Mouse (Mus musculus): ENCODE measurements at regions not wholly inside any gene's neighbourhood (a gene's known extent, or its start where the extent isn't known, plus 50 kb on each side); places are given as distances from the start of the nearest gene placed in this dataset.

DNA sequence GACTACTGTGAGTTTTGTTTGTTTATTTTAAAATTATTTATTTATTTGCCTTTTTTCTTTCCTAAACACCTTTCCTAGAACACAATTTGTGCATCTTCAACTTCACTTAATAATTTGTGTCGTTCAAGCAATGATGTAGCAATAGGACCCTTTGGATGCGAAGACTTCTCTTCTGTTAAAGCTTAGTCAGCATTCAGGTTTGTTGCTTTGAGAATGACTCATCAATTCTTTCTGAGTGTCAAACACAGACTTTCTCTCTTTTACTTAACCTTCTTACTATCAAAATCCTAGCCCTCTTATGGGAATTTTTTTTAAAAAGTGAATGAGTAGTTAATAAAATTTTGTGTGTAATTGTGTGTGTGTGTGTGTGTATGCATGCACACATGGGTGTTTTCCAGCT, 211.3 kb downstream of the Ets1 start:
- Histone ChIP-seq H3K9me3 (no peaks in the 10 kb centered on the region), H3K27ac (no peak overlapping the region), H3K36me3 (no peaks in the 10 kb centered on the region), H3K27me3 (no peaks in the 10 kb centered on the region), H3K9ac (no peak overlapping the region), H3K4me2 (replicated peaks) (no peak overlapping the region), H3K4me3 (no peak overlapping the region), H3K4me1 (no peaks in the 10 kb centered on the region)
- WGBS: 96% methylated on average over 2 of the region's 2 CpGs
- no peak for ATAC-seq (ENCODE audit: insufficient number of reproducible peaks, insufficient read depth, low FRiP score, low TSS enrichment)

DNA sequence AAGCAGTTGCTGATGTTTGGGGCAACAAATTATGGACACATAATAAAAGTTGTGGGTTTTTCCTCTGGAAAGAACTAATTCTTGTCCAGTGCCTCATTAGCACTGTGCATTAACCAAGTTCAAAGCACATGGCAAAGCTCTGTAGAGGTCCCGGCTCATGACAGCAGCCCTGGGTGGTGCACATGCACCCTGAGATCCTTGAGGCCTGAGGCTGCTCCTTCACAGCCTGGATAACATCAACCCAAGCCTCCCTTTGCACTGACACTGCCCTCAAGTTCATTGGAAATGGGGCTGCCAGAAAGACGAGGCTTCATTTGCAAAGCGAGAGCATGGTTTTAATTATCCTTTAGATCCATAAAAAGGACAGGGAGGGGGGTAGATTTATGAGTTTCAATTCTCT, 216.3 kb downstream of the Ets1 start:
- no peaks in the 10 kb centered on the region for H3K9me3 ChIP-seq
- WGBS: 38% methylated on average over 3 of the region's 3 CpGs
- H3K4me1 ChIP-seq: peaks cover under 1% of the 10 kb centered on the region; the same call in 1 of the 2 replicates
- H3K27ac ChIP-seq: no peak overlapping the region
- no peaks in the 10 kb centered on the region for H3K27me3 ChIP-seq
- H3K36me3 ChIP-seq: no peaks in the 10 kb centered on the region
- no peak overlapping the region for H3K9ac ChIP-seq
- H3K4me3 ChIP-seq: no peak overlapping the region
- H3K4me2 ChIP-seq (replicated peaks): no peak overlapping the region
- ATAC-seq (ENCODE audit: insufficient number of reproducible peaks, insufficient read depth, low FRiP score, low TSS enrichment): no peak

DNA sequence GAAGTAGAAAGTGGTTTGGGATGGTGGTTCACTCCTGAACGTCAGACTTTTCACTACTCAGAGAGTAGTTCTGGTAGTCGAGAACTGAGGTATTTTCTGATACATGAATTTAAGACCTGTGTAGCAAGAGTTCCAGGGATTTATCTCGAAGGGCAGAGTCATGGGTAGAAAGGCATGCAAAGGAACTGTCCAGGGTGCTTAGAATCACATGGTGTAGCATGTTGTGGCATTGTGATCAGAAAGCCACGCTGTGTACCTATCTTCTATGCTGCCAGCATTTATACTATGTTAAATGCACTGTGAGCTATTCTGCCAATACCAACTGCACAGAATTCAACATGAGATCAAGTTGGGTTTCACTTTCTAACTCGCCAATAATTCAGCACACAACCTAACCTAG, 227.3 kb downstream of the Ets1 start:
- Histone ChIP-seq H3K9me3 (no peaks in the 10 kb centered on the region), H3K4me2 (replicated peaks) (no peak overlapping the region), H3K4me1 (peaks cover 4% of the 10 kb centered on the region; the same call in 1 of the 2 replicates), H3K27me3 (no peaks in the 10 kb centered on the region), H3K27ac (no peak overlapping the region), H3K9ac (no peak overlapping the region), H3K4me3 (no peak overlapping the region), H3K36me3 (no peaks in the 10 kb centered on the region)
- ATAC-seq (ENCODE audit: insufficient number of reproducible peaks, insufficient read depth, low FRiP score, low TSS enrichment): no peak
- WGBS: 69% methylated on average over 5 of the region's 5 CpGs

DNA sequence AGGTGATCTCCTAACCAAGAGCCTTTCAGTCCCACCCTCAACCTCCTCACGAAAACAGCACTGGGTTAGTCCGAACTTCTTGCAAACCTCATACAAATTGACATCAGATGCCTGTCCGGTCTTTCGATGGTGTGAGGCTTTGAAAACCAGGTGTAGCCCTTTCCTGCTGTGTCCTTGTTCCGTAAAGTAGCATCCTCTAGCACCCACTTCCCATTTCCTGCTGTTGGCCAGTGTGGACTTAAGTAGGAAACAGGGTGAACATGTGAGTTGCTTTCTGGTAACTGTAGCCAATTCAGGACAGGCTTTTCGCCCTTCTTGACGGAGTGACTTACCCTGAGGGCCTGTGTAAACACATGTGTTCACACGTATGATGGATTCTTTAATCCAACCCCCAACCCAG, 232.9 kb downstream of the Ets1 start:
- H3K9ac ChIP-seq: no peak overlapping the region
- H3K27ac ChIP-seq: no peak overlapping the region
- H3K4me1 ChIP-seq: 0 out of 2 replicates have a peak, but pooled peaks cover 1% of the 10 kb centered on the region
- H3K4me2 ChIP-seq (replicated peaks): no peak overlapping the region
- H3K36me3 ChIP-seq: no peaks in the 10 kb centered on the region
- no peaks in the 10 kb centered on the region for H3K9me3 ChIP-seq
- no peak for ATAC-seq (ENCODE audit: insufficient number of reproducible peaks, insufficient read depth, low FRiP score, low TSS enrichment)
- WGBS: 79% methylated on average over 8 of the region's 8 CpGs
- no peaks in the 10 kb centered on the region for H3K27me3 ChIP-seq
- no peak overlapping the region for H3K4me3 ChIP-seq

GRCm38 (mm10) chr9:32874306-32874875, 238.4 kb downstream of the Ets1 start:
- ATAC-seq (ENCODE audit: insufficient number of reproducible peaks, insufficient read depth, low FRiP score, low TSS enrichment): no peak
- H3K36me3 ChIP-seq: no peaks in the 10 kb centered on the region
- no peak overlapping the region for H3K27ac ChIP-seq
- H3K9ac ChIP-seq: no peak overlapping the region
- WGBS: 31% methylated on average over 6 of the region's 6 CpGs
- H3K9me3 ChIP-seq: no peaks in the 10 kb centered on the region
- H3K27me3 ChIP-seq: no peaks in the 10 kb centered on the region
- 0 out of 2 replicates have a peak, but pooled peaks cover 5% of the 10 kb centered on the region for H3K4me1 ChIP-seq
- H3K4me3 ChIP-seq: no peak overlapping the region
- no peak overlapping the region for H3K4me2 ChIP-seq (replicated peaks)

DNA sequence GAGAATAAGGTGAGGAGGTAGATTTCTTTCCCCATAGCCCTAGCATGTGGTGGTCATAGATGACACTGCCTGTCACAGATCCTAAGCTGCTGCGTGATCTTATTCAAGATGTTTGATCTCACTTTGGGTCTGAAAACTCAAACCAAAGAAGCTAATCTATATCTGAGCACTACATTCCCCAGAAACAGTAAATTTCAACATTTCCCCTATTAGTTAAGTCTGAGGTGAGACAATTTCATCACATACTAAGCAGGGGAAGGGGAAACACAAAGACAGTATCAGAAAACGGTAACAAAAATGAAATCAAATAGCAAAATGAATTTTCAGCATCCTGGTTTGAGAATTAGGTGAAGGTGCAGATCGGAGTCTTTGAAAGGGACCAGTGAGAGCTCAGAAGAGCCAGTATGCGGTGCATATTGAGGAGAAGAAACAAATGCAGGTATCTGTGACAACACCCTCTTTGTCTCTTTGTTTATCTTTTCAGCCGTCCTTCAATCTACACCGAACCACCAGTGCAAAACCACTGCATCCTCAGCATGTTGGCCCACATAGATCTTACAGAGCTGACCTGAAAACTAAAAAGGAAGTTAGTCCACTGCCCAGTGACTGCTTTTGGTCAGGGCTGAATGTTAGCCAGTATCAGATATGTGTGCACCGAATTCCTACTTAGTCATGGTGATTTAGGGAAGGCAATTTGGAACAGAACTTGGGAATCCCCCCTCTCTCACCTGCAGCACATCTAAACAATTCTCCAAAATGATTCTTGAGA, 247.0 kb downstream of the Ets1 start:
- no peak overlapping the region for H3K9ac ChIP-seq
- H3K4me2 ChIP-seq (replicated peaks): no peak overlapping the region
- no peaks in the 10 kb centered on the region for H3K9me3 ChIP-seq
- WGBS: 67% methylated on average over 7 of the region's 7 CpGs
- H3K27me3 ChIP-seq: no peaks in the 10 kb centered on the region
- no peak overlapping the region for H3K4me3 ChIP-seq
- H3K27ac ChIP-seq: no peak overlapping the region
- H3K4me1 ChIP-seq: no peaks in the 10 kb centered on the region
- H3K36me3 ChIP-seq: no peaks in the 10 kb centered on the region
- no peak for ATAC-seq (ENCODE audit: insufficient number of reproducible peaks, insufficient read depth, low FRiP score, low TSS enrichment)

- Histone ChIP-seq H3K27me3 (no peaks in the 10 kb centered on the region), H3K9ac (no peak overlapping the region), H3K9me3 (no peaks in the 10 kb centered on the region), H3K36me3 (no peaks in the 10 kb centered on the region), H3K4me1 (no peaks in the 10 kb centered on the region), H3K4me3 (no peak overlapping the region), H3K4me2 (replicated peaks) (no peak overlapping the region), H3K27ac (no peak overlapping the region)
- 70% methylated on average over 6 of the region's 6 CpGs for WGBS
- ATAC-seq (ENCODE audit: insufficient number of reproducible peaks, insufficient read depth, low FRiP score, low TSS enrichment): no peak
Observed at GRCm38 (mm10) chr9:32886008-32886650, 250.1 kb downstream of the Ets1 start.

GRCm38 (mm10) chr9:32899801-32900200, 263.8 kb downstream of the Ets1 start:
- Histone ChIP-seq H3K9me3 (no peaks in the 10 kb centered on the region), H3K27ac (no peak overlapping the region), H3K4me2 (replicated peaks) (no peak overlapping the region), H3K27me3 (no peaks in the 10 kb centered on the region), H3K4me1 (no peaks in the 10 kb centered on the region), H3K36me3 (no peaks in the 10 kb centered on the region), H3K9ac (no peak overlapping the region), H3K4me3 (no peak overlapping the region)
- 30% methylated on average over 4 of the region's 4 CpGs for WGBS
- no peak for ATAC-seq (ENCODE audit: insufficient number of reproducible peaks, insufficient read depth, low FRiP score, low TSS enrichment)

DNA sequence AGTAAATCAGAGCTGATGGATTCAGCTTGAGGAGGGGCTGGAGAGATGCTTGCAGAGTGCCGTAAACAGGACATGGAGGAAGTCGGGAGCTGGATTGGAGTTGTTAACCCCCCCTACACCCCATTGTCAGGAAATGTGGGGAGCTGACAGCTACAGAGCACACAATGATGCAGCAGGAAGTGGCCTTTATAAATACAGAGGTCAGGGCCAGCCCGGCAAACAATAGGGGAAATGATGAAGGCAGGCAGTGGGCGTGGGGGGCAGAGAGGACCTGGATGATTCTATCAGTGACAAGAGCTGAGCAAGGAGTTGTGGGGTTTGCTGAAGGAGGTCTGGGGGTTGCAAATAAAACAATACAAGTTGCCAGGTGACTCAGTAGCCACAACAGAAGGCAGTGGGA, 265.3 kb downstream of the Ets1 start:
- no peak for ATAC-seq (ENCODE audit: insufficient number of reproducible peaks, insufficient read depth, low FRiP score, low TSS enrichment)
- Histone ChIP-seq H3K9me3 (no peaks in the 10 kb centered on the region), H3K27me3 (no peaks in the 10 kb centered on the region), H3K36me3 (no peaks in the 10 kb centered on the region), H3K9ac (no peak overlapping the region), H3K4me2 (replicated peaks) (no peak overlapping the region), H3K4me1 (no peaks in the 10 kb centered on the region), H3K4me3 (no peak overlapping the region), H3K27ac (no peak overlapping the region)
- 65% methylated on average over 4 of the region's 4 CpGs for WGBS

- H3K36me3 ChIP-seq: no peaks in the 10 kb centered on the region
- 67% methylated on average over 8 of the region's 8 CpGs for WGBS
- no peak for ATAC-seq (ENCODE audit: insufficient number of reproducible peaks, insufficient read depth, low FRiP score, low TSS enrichment)
Observed at GRCm38 (mm10) chr9:32906233-32906872, 270.3 kb downstream of the Ets1 start.

GRCm38 (mm10) chr9:32910641-32911040, 274.6 kb downstream of the Ets1 start:
- WGBS: 80% methylated on average over 7 of the region's 7 CpGs
- no peaks in the 10 kb centered on the region for H3K36me3 ChIP-seq
- H3K27ac ChIP-seq: no peak overlapping the region
- H3K4me1 ChIP-seq: no peaks in the 10 kb centered on the region
- no peak overlapping the region for H3K4me2 ChIP-seq (replicated peaks)
- H3K27me3 ChIP-seq: no peaks in the 10 kb centered on the region
- no peak overlapping the region for H3K9ac ChIP-seq
- no peak for ATAC-seq (ENCODE audit: insufficient number of reproducible peaks, insufficient read depth, low FRiP score, low TSS enrichment)
- no peaks in the 10 kb centered on the region for H3K9me3 ChIP-seq
- no peak overlapping the region for H3K4me3 ChIP-seq

More at GRCm38 (mm10) chr9:32906233-32906872, 270.3 kb downstream of the Ets1 start:
- Histone ChIP-seq H3K4me3 (no peak overlapping the region), H3K27me3 (no peaks in the 10 kb centered on the region), H3K27ac (no peak overlapping the region), H3K9me3 (no peaks in the 10 kb centered on the region), H3K4me1 (no peaks in the 10 kb centered on the region), H3K9ac (no peak overlapping the region), H3K4me2 (replicated peaks) (no peak overlapping the region)

- Histone ChIP-seq H3K4me2 (replicated peaks) (no peak overlapping the region), H3K9ac (no peak overlapping the region), H3K36me3 (no peaks in the 10 kb centered on the region), H3K4me3 (no peak overlapping the region), H3K27me3 (no peaks in the 10 kb centered on the region), H3K4me1 (no peaks in the 10 kb centered on the region), H3K27ac (no peak overlapping the region), H3K9me3 (no peaks in the 10 kb centered on the region)
- ATAC-seq (ENCODE audit: insufficient number of reproducible peaks, insufficient read depth, low FRiP score, low TSS enrichment): no peak
- WGBS: 84% methylated on average over 3 of the region's 3 CpGs
Observed at GRCm38 (mm10) chr9:32915633-32916032, 279.6 kb downstream of the Ets1 start.

All from embryonic facial prominence, embryonic 12.5 days (tissue).